Mouse (Mus musculus) embryo, embryonic 11.5 days (tissue): ENCODE measurements around the gene Tmed2.
"Not testable (repeated sequence)": the region's sequence is repeated elsewhere in the genome, so short reads cannot be mapped to it uniquely, and the experiment has no call there.

Source experiments
- DNase-seq: peaks from one replicate; pipeline ENCODE4 v3.0.0-alpha.2; 2012; ENCODE audit warnings: low read depth, low spot score

The Tmed2 gene

GRCm38 (mm10) chr5:124540383-124540786 is at the start of gene Tmed2:
Gene Tmed2, plus strand, starts transcription at chr5:124540695.
- DNase-seq = peak; percentile 93

GRCm38 (mm10) chr5:124491732-124492131 is 48.8 kb upstream of the Tmed2 start:
- DNase-seq = no peak

- DNase-seq = no peak
These were observed 47.9 kb upstream of the Tmed2 start for GRCm38 (mm10) chr5:124492618-124493017.

- no peak for DNase-seq
These were observed 47.0 kb upstream of the Tmed2 start for GRCm38 (mm10) chr5:124493455-124493854.

- DNase-seq = no peak
These were observed 44.9 kb upstream of the Tmed2 start for GRCm38 (mm10) chr5:124495547-124495946.

GRCm38 (mm10) chr5:124496614-124497514 is 43.6 kb upstream of the Tmed2 start:
- no peak for DNase-seq

- DNase-seq = no peak
These were observed 42.1 kb upstream of the Tmed2 start for GRCm38 (mm10) chr5:124498221-124498876.

GRCm38 (mm10) chr5:124499001-124499400 is 41.5 kb upstream of the Tmed2 start:
- DNase-seq = no peak

- DNase-seq = not testable (repeated sequence)
These were observed 40.5 kb upstream of the Tmed2 start for GRCm38 (mm10) chr5:124500037-124500436.

- DNase-seq = no peak
These were observed 39.9 kb upstream of the Tmed2 start for GRCm38 (mm10) chr5:124500573-124500972.

- DNase-seq = no peak
These were observed 39.0 kb upstream of the Tmed2 start for GRCm38 (mm10) chr5:124501541-124501940.

GRCm38 (mm10) chr5:124503742-124504141 is 36.8 kb upstream of the Tmed2 start:
- DNase-seq = no peak

- no peak for DNase-seq
These were observed 35.3 kb upstream of the Tmed2 start for GRCm38 (mm10) chr5:124505235-124505634.

- DNase-seq = no peak
These were observed 33.6 kb upstream of the Tmed2 start for GRCm38 (mm10) chr5:124506731-124507359.

- no peak for DNase-seq
These were observed 31.3 kb upstream of the Tmed2 start for GRCm38 (mm10) chr5:124509200-124509599.

GRCm38 (mm10) chr5:124509742-124510237 is 30.7 kb upstream of the Tmed2 start:
- DNase-seq = no peak

GRCm38 (mm10) chr5:124510536-124511050 is 29.9 kb upstream of the Tmed2 start:
- DNase-seq = no peak

- no peak for DNase-seq
These were observed 24.7 kb upstream of the Tmed2 start for GRCm38 (mm10) chr5:124515789-124516188.

GRCm38 (mm10) chr5:124518648-124519047 is 21.8 kb upstream of the Tmed2 start:
- no peak for DNase-seq

- no peak for DNase-seq
These were observed 18.9 kb upstream of the Tmed2 start for GRCm38 (mm10) chr5:124521588-124521987.

- no peak for DNase-seq
These were observed 17.5 kb upstream of the Tmed2 start for GRCm38 (mm10) chr5:124523032-124523431.

- DNase-seq = no peak
These were observed 15.6 kb upstream of the Tmed2 start for GRCm38 (mm10) chr5:124524943-124525342.
